Mouse (Mus musculus) olfactory bulb, adult 2 months (tissue): ENCODE results near the gene Ninl.

Experiments used
- CTCF ChIP-seq: fragments of 200-500 bp; IDR thresholded peaks from 2 replicates; pipeline ENCODE4 v1.5.1; 2012; ENCODE audit warnings: low read depth, mild to moderate bottlenecking, low read length, moderate library complexity; ENCODE audit not compliant: insufficient read depth
- POLR2A ChIP-seq: fragments of 200-500 bp; IDR thresholded peaks from 2 replicates; pipeline ENCODE4 v1.6.1; 2012; ENCODE audit warnings: mild to moderate bottlenecking, low read depth, low read length, moderate library complexity; ENCODE audit not compliant: insufficient read depth

- TF ChIP-seq CTCF (no peak), POLR2A (no peak)
Measured at GRCm38 (mm10) chr2:150923505-150923904, 115.7 kb downstream of the Ninl start.
